Mouse (Mus musculus): ENCODE measurements around the gene Pm20d2. TPM values are rescaled to one million over a fixed set of nuclear protein-coding genes. Genes with fewer than 3 reads are reported as not detected.

Gene Pm20d2
- polyA plus RNA-seq, 1 experiment from 2014 or later = 2.0 TPM

- DNase-seq (ENCODE audit: low spot score) = peak; percentile 0
- no peaks in the 10 kb centered on the region for H3K27me3 ChIP-seq (replicated peaks; ENCODE audit: control insufficient read depth, insufficient read depth, low read length)
- no peak overlapping the region for H3K27ac ChIP-seq (ENCODE audit: low read depth, low read length)
- H3K4me1 ChIP-seq (ENCODE audit: control insufficient read depth, insufficient read depth, low read length) = no peaks in the 10 kb centered on the region
- WGBS = 42% methylated on average over 20 of the region's 20 CpGs
- H3K4me2 ChIP-seq (ENCODE audit: low read length) = no peak overlapping the region
- H3K9ac ChIP-seq (ENCODE audit: low read length) = 0 out of 2 replicates have a peak overlapping the region, but pooled peaks have one; percentile 25
- no peaks in the 10 kb centered on the region for H3K9me3 ChIP-seq (replicated peaks; ENCODE audit: control insufficient read depth, low read length)
- no peak overlapping the region for H3K4me3 ChIP-seq (ENCODE audit: low read depth, low read length)
- ATAC-seq = no peak
- no peaks in the 10 kb centered on the region for H3K36me3 ChIP-seq (ENCODE audit: control insufficient read depth, insufficient read depth, low read length)
Measured at GRCm38 (mm10) chr4:33146679-33147291, 42.8 kb downstream of the Pm20d2 start.

- no peak for DNase-seq (ENCODE audit: low spot score)
- Histone ChIP-seq H3K27ac (ENCODE audit: low read depth, low read length) (no peak within 1 kb of the TSS), H3K27me3 (replicated peaks; ENCODE audit: control insufficient read depth, insufficient read depth, low read length) (no peaks in the 10 kb centered on the region), H3K4me3 (ENCODE audit: low read depth, low read length) (no peak within 1 kb of the TSS), H3K9me3 (replicated peaks; ENCODE audit: control insufficient read depth, low read length) (no peaks in the 10 kb centered on the region), H3K4me2 (ENCODE audit: low read length) (no peak within 1 kb of the TSS), H3K36me3 (ENCODE audit: control insufficient read depth, insufficient read depth, low read length) (no peaks in the 10 kb centered on the region), H3K4me1 (ENCODE audit: control insufficient read depth, insufficient read depth, low read length) (no peaks in the 10 kb centered on the region), H3K9ac (ENCODE audit: low read length) (no peak within 1 kb of the TSS)
- ATAC-seq = no peak
- 82% methylated on average over 11 of the region's 11 CpGs for WGBS
Measured at GRCm38 (mm10) chr4:33132221-33132620, 57.3 kb downstream of the Pm20d2 start, which contains the start of gene Gabrr1. Gene Gabrr1, plus strand, starts transcription at chr4:33132521.

GRCm38 (mm10) chr4:33125409-33126084 lies 64.0 kb downstream of the Pm20d2 start:
- H3K4me1 ChIP-seq (ENCODE audit: control insufficient read depth, insufficient read depth, low read length) = no peaks in the 10 kb centered on the region
- no peak overlapping the region for H3K4me3 ChIP-seq (ENCODE audit: low read depth, low read length)
- H3K27me3 ChIP-seq (replicated peaks; ENCODE audit: control insufficient read depth, insufficient read depth, low read length) = no peaks in the 10 kb centered on the region
- no peak overlapping the region for H3K27ac ChIP-seq (ENCODE audit: low read depth, low read length)
- 65% methylated on average over 10 of the region's 10 CpGs for WGBS
- no peaks in the 10 kb centered on the region for H3K9me3 ChIP-seq (replicated peaks; ENCODE audit: control insufficient read depth, low read length)
- H3K9ac ChIP-seq (ENCODE audit: low read length) = no peak overlapping the region
- ATAC-seq = peak; percentile 54; the same call in 1 of the 2 replicates
- DNase-seq (ENCODE audit: low spot score) = peak; percentile 48
- H3K36me3 ChIP-seq (ENCODE audit: control insufficient read depth, insufficient read depth, low read length) = no peaks in the 10 kb centered on the region
- no peak overlapping the region for H3K4me2 ChIP-seq (ENCODE audit: low read length)

GRCm38 (mm10) chr4:33124493-33124892 lies 65.0 kb downstream of the Pm20d2 start:
- peak; percentile 34 for DNase-seq (ENCODE audit: low spot score)
- no peak for ATAC-seq
- no peak overlapping the region for H3K4me3 ChIP-seq (ENCODE audit: low read depth, low read length)
- H3K9me3 ChIP-seq (replicated peaks; ENCODE audit: control insufficient read depth, low read length) = no peaks in the 10 kb centered on the region
- H3K27ac ChIP-seq (ENCODE audit: low read depth, low read length) = no peak overlapping the region
- H3K9ac ChIP-seq (ENCODE audit: low read length) = no peak overlapping the region
- H3K36me3 ChIP-seq (ENCODE audit: control insufficient read depth, insufficient read depth, low read length) = no peaks in the 10 kb centered on the region
- H3K4me2 ChIP-seq (ENCODE audit: low read length) = no peak overlapping the region
- no peaks in the 10 kb centered on the region for H3K4me1 ChIP-seq (ENCODE audit: control insufficient read depth, insufficient read depth, low read length)
- H3K27me3 ChIP-seq (replicated peaks; ENCODE audit: control insufficient read depth, insufficient read depth, low read length) = no peaks in the 10 kb centered on the region
- 79% methylated on average over 6 of the region's 6 CpGs for WGBS

Other genes starting within 250 kb of the Pm20d2 start
- 32.7 and 33.5 TPM in 2 replicates for gene Ankrd6, start 238.9 kb downstream of the Pm20d2 start, polyA plus RNA-seq (2014; fragmentation: Nextera tagmentation; extraction: Ambion mirVana)
- 17.6 and 22.7 TPM in 2 replicates for gene Rragd, start 206.7 kb downstream of the Pm20d2 start, polyA plus RNA-seq (2014; fragmentation: Nextera tagmentation; extraction: Ambion mirVana)
- gene Ube2j1, start 158.3 kb downstream of the Pm20d2 start, polyA plus RNA-seq (2014; fragmentation: Nextera tagmentation; extraction: Ambion mirVana) = 53.5 and 53.9 TPM in 2 replicates
- 0.34 and 0.47 TPM in 2 replicates for gene Gabrr2, start 126.7 kb downstream of the Pm20d2 start, polyA plus RNA-seq (2014; fragmentation: Nextera tagmentation; extraction: Ambion mirVana)
- not detected in 2 replicates for gene Gabrr1, start 57.2 kb downstream of the Pm20d2 start, polyA plus RNA-seq (2014; fragmentation: Nextera tagmentation; extraction: Ambion mirVana)
- gene Srsf12, start 19.3 kb upstream of the Pm20d2 start, polyA plus RNA-seq (2014; fragmentation: Nextera tagmentation; extraction: Ambion mirVana) = 22.9 and 34.8 TPM in 2 replicates
- 96.1 and 99.0 TPM in 2 replicates for gene Pnrc1, start 100.4 kb upstream of the Pm20d2 start, polyA plus RNA-seq (2014; fragmentation: Nextera tagmentation; extraction: Ambion mirVana)
- 21.0 and 27.9 TPM in 2 replicates for gene Rngtt, start 120.6 kb upstream of the Pm20d2 start, polyA plus RNA-seq (2014; fragmentation: Nextera tagmentation; extraction: Ambion mirVana)

Measured in forebrain, embryonic 14.5 days (tissue).